Mouse (Mus musculus): ENCODE results near the gene Gm10271. TPM values are rescaled to one million over a fixed set of nuclear protein-coding genes. Genes with fewer than 3 reads are reported as not detected.
A peak's percentile ranks its signal among the peaks of the same experiment; 100 is the strongest.

Gene Gm10271
- polyA plus RNA-seq, 1 experiment from 2014 or later = not detected

- Histone ChIP-seq H3K27me3 (ENCODE audit: control insufficient read depth, insufficient read depth, low read length) (no peaks in the 10 kb centered on the region), H3K4me2 (replicated peaks; ENCODE audit: low read depth) (no peak overlapping the region), H3K9me3 (ENCODE audit: control insufficient read depth, low read length) (no peaks in the 10 kb centered on the region), H3K9ac (ENCODE audit: low read length) (no peak overlapping the region), H3K36me3 (ENCODE audit: control insufficient read depth, insufficient read depth, low read length) (no peaks in the 10 kb centered on the region), H3K4me1 (replicated peaks; ENCODE audit: control insufficient read depth, insufficient read depth) (no peaks in the 10 kb centered on the region), H3K27ac (replicated peaks) (no peak overlapping the region), H3K4me3 (ENCODE audit: low read depth, low read length) (no peak overlapping the region)
- DNase-seq (ENCODE audit: low spot score) (no peak), ATAC-seq (ENCODE audit: low FRiP score, low TSS enrichment) (no peak)
- 83% methylated on average over 3 of the region's 3 CpGs for WGBS
- TF ChIP-seq EP300 (optimal IDR thresholded peaks at IDR 0.05) = no peak
- peak; percentile 85 for TF ChIP-seq CTCF (IDR thresholded peaks at IDR 0.05; ENCODE audit: low read depth)
Measured at GRCm38 (mm10) chr10:116980888-116981287, 8.5 kb upstream of the Gm10271 start.

- Histone ChIP-seq H3K27me3 (ENCODE audit: control insufficient read depth, insufficient read depth, low read length) (no peaks in the 10 kb centered on the region), H3K9ac (ENCODE audit: low read length) (no peak overlapping the region), H3K4me1 (replicated peaks; ENCODE audit: control insufficient read depth, insufficient read depth) (no peaks in the 10 kb centered on the region), H3K27ac (replicated peaks) (no peak overlapping the region), H3K9me3 (ENCODE audit: control insufficient read depth, low read length) (no peaks in the 10 kb centered on the region), H3K4me3 (ENCODE audit: low read depth, low read length) (no peak overlapping the region), H3K36me3 (ENCODE audit: control insufficient read depth, insufficient read depth, low read length) (no peaks in the 10 kb centered on the region), H3K4me2 (replicated peaks; ENCODE audit: low read depth) (no peak overlapping the region)
- no peak for TF ChIP-seq CTCF (IDR thresholded peaks at IDR 0.05; ENCODE audit: low read depth)
- TF ChIP-seq EP300 (optimal IDR thresholded peaks at IDR 0.05) = no peak
- 71% methylated on average over 4 of the region's 4 CpGs for WGBS
- no peak for ATAC-seq (ENCODE audit: low FRiP score, low TSS enrichment)
- DNase-seq (ENCODE audit: low spot score) = no peak
Measured at GRCm38 (mm10) chr10:116980273-116980672, 7.9 kb upstream of the Gm10271 start.

- Histone ChIP-seq H3K36me3 (ENCODE audit: control insufficient read depth, insufficient read depth, low read length) (no peaks in the 10 kb centered on the region), H3K4me1 (replicated peaks; ENCODE audit: control insufficient read depth, insufficient read depth) (no peaks in the 10 kb centered on the region), H3K9me3 (ENCODE audit: control insufficient read depth, low read length) (no peaks in the 10 kb centered on the region), H3K27ac (replicated peaks) (no peak overlapping the region), H3K27me3 (ENCODE audit: control insufficient read depth, insufficient read depth, low read length) (no peaks in the 10 kb centered on the region), H3K9ac (ENCODE audit: low read length) (no peak overlapping the region), H3K4me3 (ENCODE audit: low read depth, low read length) (no peak overlapping the region), H3K4me2 (replicated peaks; ENCODE audit: low read depth) (no peak overlapping the region)
- DNase-seq (ENCODE audit: low spot score) = no peak
- TF ChIP-seq EP300 (optimal IDR thresholded peaks at IDR 0.05) = no peak
- TF ChIP-seq CTCF (IDR thresholded peaks at IDR 0.05; ENCODE audit: low read depth) = no peak
- 88% methylated on average over 9 of the region's 9 CpGs for WGBS
- ATAC-seq (ENCODE audit: low FRiP score, low TSS enrichment) = no peak
Measured at GRCm38 (mm10) chr10:116978841-116979240, 6.4 kb upstream of the Gm10271 start.

- no peak overlapping the region for H3K4me2 ChIP-seq (replicated peaks; ENCODE audit: low read depth)
- no peaks in the 10 kb centered on the region for H3K27me3 ChIP-seq (ENCODE audit: control insufficient read depth, insufficient read depth, low read length)
- H3K27ac ChIP-seq (replicated peaks) = no peak overlapping the region
- H3K9me3 ChIP-seq (ENCODE audit: control insufficient read depth, low read length) = no peaks in the 10 kb centered on the region
- H3K9ac ChIP-seq (ENCODE audit: low read length) = no peak overlapping the region
- 83% methylated on average over 2 of the region's 2 CpGs for WGBS
- ATAC-seq (ENCODE audit: low FRiP score, low TSS enrichment) (no peak), DNase-seq (ENCODE audit: low spot score) (no peak)
- H3K4me1 ChIP-seq (replicated peaks; ENCODE audit: control insufficient read depth, insufficient read depth) = no peaks in the 10 kb centered on the region
- H3K36me3 ChIP-seq (ENCODE audit: control insufficient read depth, insufficient read depth, low read length) = no peaks in the 10 kb centered on the region
- TF ChIP-seq EP300 (optimal IDR thresholded peaks at IDR 0.05) (no peak), CTCF (IDR thresholded peaks at IDR 0.05; ENCODE audit: low read depth) (no peak)
- no peak overlapping the region for H3K4me3 ChIP-seq (ENCODE audit: low read depth, low read length)
Measured at GRCm38 (mm10) chr10:116977858-116978257, 5.4 kb upstream of the Gm10271 start.

GRCm38 (mm10) chr10:116977455-116977854, 5.0 kb upstream of the Gm10271 start:
- no peak for ATAC-seq (ENCODE audit: low FRiP score, low TSS enrichment)

GRCm38 (mm10) chr10:116968741-116969140, 3.7 kb downstream of the Gm10271 start:
- H3K4me1 ChIP-seq (replicated peaks; ENCODE audit: control insufficient read depth, insufficient read depth) = no peaks in the 10 kb centered on the region
- ATAC-seq (ENCODE audit: low FRiP score, low TSS enrichment) (no peak), DNase-seq (ENCODE audit: low spot score) (no peak)
- no peak overlapping the region for H3K4me3 ChIP-seq (ENCODE audit: low read depth, low read length)
- H3K27ac ChIP-seq (replicated peaks) = no peak overlapping the region
- H3K36me3 ChIP-seq (ENCODE audit: control insufficient read depth, insufficient read depth, low read length) = no peaks in the 10 kb centered on the region
- no peak overlapping the region for H3K4me2 ChIP-seq (replicated peaks; ENCODE audit: low read depth)
- TF ChIP-seq CTCF (IDR thresholded peaks at IDR 0.05; ENCODE audit: low read depth) = no peak
- TF ChIP-seq EP300 (optimal IDR thresholded peaks at IDR 0.05) = no peak
- H3K9ac ChIP-seq (ENCODE audit: low read length) = no peak overlapping the region
- no peaks in the 10 kb centered on the region for H3K27me3 ChIP-seq (ENCODE audit: control insufficient read depth, insufficient read depth, low read length)
- WGBS = 81% methylated on average over 4 of the region's 4 CpGs
- no peaks in the 10 kb centered on the region for H3K9me3 ChIP-seq (ENCODE audit: control insufficient read depth, low read length)

More at GRCm38 (mm10) chr10:116977455-116977854, 5.0 kb upstream of the Gm10271 start:
- no peak for DNase-seq (ENCODE audit: low spot score)
- H3K36me3 ChIP-seq (ENCODE audit: control insufficient read depth, insufficient read depth, low read length) = no peaks in the 10 kb centered on the region
- no peaks in the 10 kb centered on the region for H3K9me3 ChIP-seq (ENCODE audit: control insufficient read depth, low read length)
- H3K4me2 ChIP-seq (replicated peaks; ENCODE audit: low read depth) = no peak overlapping the region
- no peak overlapping the region for H3K9ac ChIP-seq (ENCODE audit: low read length)
- TF ChIP-seq EP300 (optimal IDR thresholded peaks at IDR 0.05) (no peak), CTCF (IDR thresholded peaks at IDR 0.05; ENCODE audit: low read depth) (no peak)
- H3K4me1 ChIP-seq (replicated peaks; ENCODE audit: control insufficient read depth, insufficient read depth) = no peaks in the 10 kb centered on the region
- no peak overlapping the region for H3K27ac ChIP-seq (replicated peaks)
- no peak overlapping the region for H3K4me3 ChIP-seq (ENCODE audit: low read depth, low read length)
- 41% methylated on average over 4 of the region's 4 CpGs for WGBS
- H3K27me3 ChIP-seq (ENCODE audit: control insufficient read depth, insufficient read depth, low read length) = no peaks in the 10 kb centered on the region
